Mouse (Mus musculus): ENCODE measurements at regions not wholly inside any gene's neighbourhood (a gene's known extent, or its start where the extent isn't known, plus 50 kb on each side); places are given as distances from the start of the nearest gene placed in this dataset.
A peak's percentile ranks its signal among the peaks of the same experiment; 100 is the strongest.

- no peaks in the 10 kb centered on the region for H3K36me3 ChIP-seq (ENCODE audit: control insufficient read depth, insufficient read depth)
- TF ChIP-seq POLR2A (IDR thresholded peaks at IDR 0.05; ENCODE audit: insufficient read length, low read depth) (no peak), MYOG (IDR thresholded peaks at IDR 0.05; ENCODE audit: control insufficient read depth in 1 of 3, insufficient read depth in 1 of 3, insufficient read length in 2 of 3, low read depth in 2 of 3) (peak in 1 of 3 experiments; percentile 25)
These were observed 180.5 kb upstream of the Eif4g2 start for GRCm38 (mm10) chr7:111263302-111263701.

GRCm38 (mm10) chr7:111259630-111260574 is 177.1 kb upstream of the Eif4g2 start:
- Histone ChIP-seq H3K36me3 (ENCODE audit: control insufficient read depth, insufficient read depth) (no peaks in the 10 kb centered on the region), H3ac (ENCODE audit: control insufficient read depth, insufficient read length) (no peak overlapping the region), H3K4me2 (ENCODE audit: low read depth) (no peak overlapping the region), H3K79me2 (ENCODE audit: control insufficient read depth, insufficient read depth) (no peaks in the 10 kb centered on the region), H3K27me3 (ENCODE audit: control insufficient read depth, insufficient read depth, insufficient read length) (no peaks in the 10 kb centered on the region), H3K4me3 (no peak overlapping the region)
- peak in 2 of 3 experiments; percentile 69 to 72 for TF ChIP-seq MYOD1 (IDR thresholded peaks at IDR 0.05; ENCODE audit: control insufficient read depth in 1 of 3, insufficient read length in 2 of 3, low read depth in 2 of 3)
- TF ChIP-seq POLR2A (IDR thresholded peaks at IDR 0.05; ENCODE audit: insufficient read length, low read depth) = no peak
- TF ChIP-seq TCF3 (IDR thresholded peaks at IDR 0.05; ENCODE audit: insufficient read length, low read depth) = no peak
- TF ChIP-seq REST (IDR thresholded peaks at IDR 0.05; ENCODE audit: insufficient read depth, insufficient read length) = no peak

More at GRCm38 (mm10) chr7:111263302-111263701, 180.5 kb upstream of the Eif4g2 start:
- no peaks in the 10 kb centered on the region for H3K27me3 ChIP-seq (ENCODE audit: control insufficient read depth, insufficient read depth, insufficient read length)
- H3K4me3 ChIP-seq = no peak overlapping the region
- H3K4me2 ChIP-seq (ENCODE audit: low read depth) = no peak overlapping the region
- no peaks in the 10 kb centered on the region for H3K79me2 ChIP-seq (ENCODE audit: control insufficient read depth, insufficient read depth)
- no peak overlapping the region for H3ac ChIP-seq (ENCODE audit: control insufficient read depth, insufficient read length)

GRCm38 (mm10) chr7:111257842-111258241 is 175.0 kb upstream of the Eif4g2 start:
- no peak overlapping the region for H3K4me2 ChIP-seq (ENCODE audit: low read depth)

GRCm38 (mm10) chr7:111256199-111256598 is 173.4 kb upstream of the Eif4g2 start:
- TF ChIP-seq TCF3 (IDR thresholded peaks at IDR 0.05; ENCODE audit: insufficient read length, low read depth) (no peak), SRF (IDR thresholded peaks at IDR 0.05; ENCODE audit: control insufficient read depth, insufficient read length, low read depth) (no peak), REST (IDR thresholded peaks at IDR 0.05; ENCODE audit: insufficient read depth, insufficient read length) (no peak), POLR2AphosphoS2 (IDR thresholded peaks at IDR 0.05; ENCODE audit: insufficient read length, low read depth) (no peak), MYOG (IDR thresholded peaks at IDR 0.05; ENCODE audit: control insufficient read depth in 1 of 3, insufficient read depth in 1 of 3, insufficient read length in 2 of 3, low read depth in 2 of 3) (no peak), MYOD1 (IDR thresholded peaks at IDR 0.05; ENCODE audit: control insufficient read depth in 1 of 3, insufficient read length in 2 of 3, low read depth in 2 of 3) (no peak), E2F4 (IDR thresholded peaks at IDR 0.05; ENCODE audit: insufficient read depth) (no peak), CEBPB (IDR thresholded peaks at IDR 0.05; ENCODE audit: insufficient read depth, poor library complexity, severe bottlenecking) (no peak), MAX (IDR thresholded peaks at IDR 0.05; ENCODE audit: low read depth) (no peak)
- Histone ChIP-seq H3K4me3 (no peak overlapping the region), H3K4me2 (ENCODE audit: low read depth) (no peak overlapping the region), H3K27me3 (ENCODE audit: control insufficient read depth, insufficient read depth, insufficient read length) (no peaks in the 10 kb centered on the region), H3K79me2 (ENCODE audit: control insufficient read depth, insufficient read depth) (no peaks in the 10 kb centered on the region), H3ac (ENCODE audit: control insufficient read depth, insufficient read length) (no peak overlapping the region), H3K36me3 (ENCODE audit: control insufficient read depth, insufficient read depth) (no peaks in the 10 kb centered on the region)

More at GRCm38 (mm10) chr7:111257842-111258241, 175.0 kb upstream of the Eif4g2 start:
- no peak overlapping the region for H3K4me3 ChIP-seq
- H3K36me3 ChIP-seq (ENCODE audit: control insufficient read depth, insufficient read depth) = no peaks in the 10 kb centered on the region
- TF ChIP-seq TCF12 (IDR thresholded peaks at IDR 0.05; ENCODE audit: insufficient read depth, poor library complexity, severe bottlenecking) (no peak), MAX (IDR thresholded peaks at IDR 0.05; ENCODE audit: low read depth) (no peak), MYOG (IDR thresholded peaks at IDR 0.05; ENCODE audit: control insufficient read depth in 1 of 3, insufficient read depth in 1 of 3, insufficient read length in 2 of 3, low read depth in 2 of 3) (no peak), SRF (IDR thresholded peaks at IDR 0.05; ENCODE audit: control insufficient read depth, insufficient read length, low read depth) (no peak), REST (IDR thresholded peaks at IDR 0.05; ENCODE audit: insufficient read depth, insufficient read length) (no peak), E2F4 (IDR thresholded peaks at IDR 0.05; ENCODE audit: insufficient read depth) (no peak), MYOD1 (IDR thresholded peaks at IDR 0.05; ENCODE audit: control insufficient read depth in 1 of 3, insufficient read length in 2 of 3, low read depth in 2 of 3) (no peak), USF1 (IDR thresholded peaks at IDR 0.05; ENCODE audit: low read depth) (no peak), POLR2AphosphoS2 (IDR thresholded peaks at IDR 0.05; ENCODE audit: insufficient read length, low read depth) (no peak), TCF3 (IDR thresholded peaks at IDR 0.05; ENCODE audit: insufficient read length, low read depth) (no peak), POLR2A (IDR thresholded peaks at IDR 0.05; ENCODE audit: insufficient read length, low read depth) (no peak), CEBPB (IDR thresholded peaks at IDR 0.05; ENCODE audit: insufficient read depth, poor library complexity, severe bottlenecking) (no peak)
- H3ac ChIP-seq (ENCODE audit: control insufficient read depth, insufficient read length) = no peak overlapping the region
- H3K79me2 ChIP-seq (ENCODE audit: control insufficient read depth, insufficient read depth) = no peaks in the 10 kb centered on the region
- H3K27me3 ChIP-seq (ENCODE audit: control insufficient read depth, insufficient read depth, insufficient read length) = no peaks in the 10 kb centered on the region

GRCm38 (mm10) chr7:111249606-111250005 is 166.8 kb upstream of the Eif4g2 start:
- no peak overlapping the region for H3K4me2 ChIP-seq (ENCODE audit: low read depth)
- H3K4me3 ChIP-seq = no peak overlapping the region
- no peaks in the 10 kb centered on the region for H3K79me2 ChIP-seq (ENCODE audit: control insufficient read depth, insufficient read depth)
- TF ChIP-seq TCF12 (IDR thresholded peaks at IDR 0.05; ENCODE audit: insufficient read depth, poor library complexity, severe bottlenecking) = no peak
- TF ChIP-seq CEBPB (IDR thresholded peaks at IDR 0.05; ENCODE audit: insufficient read depth, poor library complexity, severe bottlenecking) = peak; percentile 61
- H3ac ChIP-seq (ENCODE audit: control insufficient read depth, insufficient read length) = no peak overlapping the region
- H3K36me3 ChIP-seq (ENCODE audit: control insufficient read depth, insufficient read depth) = no peaks in the 10 kb centered on the region
- H3K27me3 ChIP-seq (ENCODE audit: control insufficient read depth, insufficient read depth, insufficient read length) = no peaks in the 10 kb centered on the region

All from myocyte (in vitro differentiated cells).